Mouse (Mus musculus): ENCODE measurements around the gene Bid. TPM values are rescaled to one million over a fixed set of nuclear protein-coding genes. Genes with fewer than 3 reads are reported as not detected.
"Not testable (repeated sequence)": the region's sequence is repeated elsewhere in the genome, so short reads cannot be mapped to it uniquely, and the experiment has no call there.

Bid gene
- polyA plus RNA-seq, 1 experiment from 2014 or later: 21.1 TPM

DNA sequence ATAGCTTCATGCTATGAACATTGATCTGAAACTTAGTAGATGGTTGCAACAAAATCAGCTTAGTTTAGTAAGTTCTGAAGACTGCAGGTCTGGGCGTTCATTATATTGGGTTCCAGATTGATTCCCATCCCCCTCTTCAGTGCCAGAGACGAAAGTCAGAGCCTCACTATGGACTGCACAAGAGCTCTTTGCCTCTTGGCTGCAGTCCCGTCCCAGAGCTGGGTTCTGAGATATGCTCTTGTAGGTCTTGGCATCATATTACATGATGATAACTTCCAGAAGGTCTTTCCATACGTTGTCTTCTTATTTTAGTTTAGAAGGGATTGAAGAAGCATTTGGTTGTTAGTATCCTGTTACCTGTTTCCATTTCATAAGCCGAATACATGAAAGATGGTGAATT, 37.6 kb downstream of the Bid start:
- Histone ChIP-seq H3K4me2 (replicated peaks; ENCODE audit: low read depth, low read length) (no peak overlapping the region), H3K27ac (ENCODE audit: low read length) (no peak overlapping the region), H3K9ac (replicated peaks; ENCODE audit: low read depth, low read length) (no peak overlapping the region), H3K27me3 (ENCODE audit: control insufficient read depth, insufficient read depth, low read length) (no peaks in the 10 kb centered on the region), H3K36me3 (ENCODE audit: control insufficient read depth, insufficient read depth, low read length) (peaks cover 15% of the 10 kb centered on the region; the same call in 1 of the 2 replicates), H3K4me3 (ENCODE audit: low read depth, low read length) (no peak overlapping the region), H3K9me3 (ENCODE audit: control insufficient read depth, low read depth, low read length) (no peaks in the 10 kb centered on the region), H3K4me1 (ENCODE audit: control insufficient read depth, insufficient read depth, low read length) (no peaks in the 10 kb centered on the region)
- ATAC-seq (ENCODE audit: insufficient number of reproducible peaks, insufficient read depth, low FRiP score, low read depth): no peak
- 66% methylated on average over 5 of the region's 5 CpGs for WGBS

DNA sequence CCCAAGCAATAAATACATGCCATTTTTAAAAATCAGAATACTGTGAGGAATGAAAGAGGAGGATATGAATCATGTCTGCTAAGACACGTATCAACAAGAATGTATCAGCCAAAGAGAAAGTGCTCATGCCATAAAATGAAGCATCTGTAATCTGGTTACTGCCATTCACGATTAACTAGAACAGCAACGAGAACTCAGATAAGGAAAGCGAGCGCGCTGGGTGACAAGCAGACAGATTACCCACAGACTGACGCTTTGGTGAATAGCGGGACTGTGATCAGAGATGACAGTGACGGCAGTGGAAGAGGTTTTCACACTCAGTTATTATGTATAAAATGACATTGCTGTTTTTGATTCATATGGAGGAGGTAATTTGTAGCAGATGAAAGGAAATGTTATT, 42.8 kb downstream of the Bid start:
- Histone ChIP-seq H3K27me3 (ENCODE audit: control insufficient read depth, insufficient read depth, low read length) (no peaks in the 10 kb centered on the region), H3K9me3 (ENCODE audit: control insufficient read depth, low read depth, low read length) (no peaks in the 10 kb centered on the region), H3K9ac (replicated peaks; ENCODE audit: low read depth, low read length) (no peak overlapping the region), H3K4me2 (replicated peaks; ENCODE audit: low read depth, low read length) (no peak overlapping the region), H3K36me3 (ENCODE audit: control insufficient read depth, insufficient read depth, low read length) (peaks cover 12% of the 10 kb centered on the region; the same call in 1 of the 2 replicates), H3K27ac (ENCODE audit: low read length) (no peak overlapping the region), H3K4me1 (ENCODE audit: control insufficient read depth, insufficient read depth, low read length) (no peaks in the 10 kb centered on the region), H3K4me3 (ENCODE audit: low read depth, low read length) (no peak overlapping the region)
- no peak for ATAC-seq (ENCODE audit: insufficient number of reproducible peaks, insufficient read depth, low FRiP score, low read depth)
- WGBS: 50% methylated on average over 9 of the region's 9 CpGs

DNA sequence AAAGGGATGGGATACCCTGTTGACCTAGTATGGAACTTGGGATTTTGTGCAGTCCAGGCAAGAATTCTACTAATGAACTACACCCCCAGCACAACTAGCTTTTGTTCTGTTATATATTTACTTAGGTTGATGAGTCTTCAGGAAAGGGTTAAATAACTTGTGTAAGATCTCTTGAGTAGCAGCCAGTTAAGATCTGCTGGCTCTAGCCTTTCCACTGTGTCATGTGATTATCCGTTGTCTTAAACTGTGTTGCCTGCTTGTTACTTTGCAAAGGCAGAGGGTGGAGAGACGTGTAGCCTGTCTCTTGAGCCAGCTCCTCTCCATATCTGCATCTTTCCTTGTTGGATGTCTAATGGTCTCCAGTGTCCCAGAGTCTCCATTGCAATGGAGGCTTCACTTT, 45.4 kb downstream of the Bid start:
- ATAC-seq (ENCODE audit: insufficient number of reproducible peaks, insufficient read depth, low FRiP score, low read depth): no peak
- H3K9ac ChIP-seq (replicated peaks; ENCODE audit: low read depth, low read length): no peak overlapping the region
- 83% methylated on average over 2 of the region's 2 CpGs for WGBS
- H3K4me1 ChIP-seq (ENCODE audit: control insufficient read depth, insufficient read depth, low read length): no peaks in the 10 kb centered on the region
- no peak overlapping the region for H3K27ac ChIP-seq (ENCODE audit: low read length)
- H3K4me3 ChIP-seq (ENCODE audit: low read depth, low read length): no peak overlapping the region
- H3K36me3 ChIP-seq (ENCODE audit: control insufficient read depth, insufficient read depth, low read length): no peaks in the 10 kb centered on the region; the same call in 1 of the 2 replicates
- no peak overlapping the region for H3K4me2 ChIP-seq (replicated peaks; ENCODE audit: low read depth, low read length)
- H3K27me3 ChIP-seq (ENCODE audit: control insufficient read depth, insufficient read depth, low read length): no peaks in the 10 kb centered on the region
- no peaks in the 10 kb centered on the region for H3K9me3 ChIP-seq (ENCODE audit: control insufficient read depth, low read depth, low read length)

DNA sequence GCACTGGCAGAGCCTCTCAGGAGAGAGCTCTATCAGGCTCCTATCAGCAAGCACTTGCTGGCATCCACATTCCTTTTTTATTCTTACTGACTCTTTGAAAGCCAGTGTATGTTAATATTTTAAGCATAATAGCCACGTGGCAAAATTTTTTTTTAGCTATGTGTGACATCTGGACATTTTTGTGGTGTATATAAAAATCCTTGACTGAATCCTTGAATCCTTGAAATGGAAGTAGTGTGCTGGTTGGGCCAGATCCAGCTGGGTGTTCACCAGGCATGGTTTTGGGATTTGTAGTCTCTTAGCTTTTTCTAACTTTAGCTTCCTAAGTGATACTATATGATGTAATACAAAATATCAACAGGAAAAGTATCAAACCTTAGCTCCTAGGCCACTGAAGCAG, 47.8 kb downstream of the Bid start:
- Histone ChIP-seq H3K9me3 (ENCODE audit: control insufficient read depth, low read depth, low read length) (no peaks in the 10 kb centered on the region), H3K27me3 (ENCODE audit: control insufficient read depth, insufficient read depth, low read length) (no peaks in the 10 kb centered on the region), H3K4me2 (replicated peaks; ENCODE audit: low read depth, low read length) (no peak overlapping the region), H3K9ac (replicated peaks; ENCODE audit: low read depth, low read length) (no peak overlapping the region), H3K27ac (ENCODE audit: low read length) (no peak overlapping the region), H3K4me1 (ENCODE audit: control insufficient read depth, insufficient read depth, low read length) (no peaks in the 10 kb centered on the region), H3K4me3 (ENCODE audit: low read depth, low read length) (no peak overlapping the region), H3K36me3 (ENCODE audit: control insufficient read depth, insufficient read depth, low read length) (peaks cover 5% of the 10 kb centered on the region; the same call in 1 of the 2 replicates)
- WGBS: 52% methylated on average over 1 of the region's 1 CpGs
- ATAC-seq (ENCODE audit: insufficient number of reproducible peaks, insufficient read depth, low FRiP score, low read depth): no peak

DNA sequence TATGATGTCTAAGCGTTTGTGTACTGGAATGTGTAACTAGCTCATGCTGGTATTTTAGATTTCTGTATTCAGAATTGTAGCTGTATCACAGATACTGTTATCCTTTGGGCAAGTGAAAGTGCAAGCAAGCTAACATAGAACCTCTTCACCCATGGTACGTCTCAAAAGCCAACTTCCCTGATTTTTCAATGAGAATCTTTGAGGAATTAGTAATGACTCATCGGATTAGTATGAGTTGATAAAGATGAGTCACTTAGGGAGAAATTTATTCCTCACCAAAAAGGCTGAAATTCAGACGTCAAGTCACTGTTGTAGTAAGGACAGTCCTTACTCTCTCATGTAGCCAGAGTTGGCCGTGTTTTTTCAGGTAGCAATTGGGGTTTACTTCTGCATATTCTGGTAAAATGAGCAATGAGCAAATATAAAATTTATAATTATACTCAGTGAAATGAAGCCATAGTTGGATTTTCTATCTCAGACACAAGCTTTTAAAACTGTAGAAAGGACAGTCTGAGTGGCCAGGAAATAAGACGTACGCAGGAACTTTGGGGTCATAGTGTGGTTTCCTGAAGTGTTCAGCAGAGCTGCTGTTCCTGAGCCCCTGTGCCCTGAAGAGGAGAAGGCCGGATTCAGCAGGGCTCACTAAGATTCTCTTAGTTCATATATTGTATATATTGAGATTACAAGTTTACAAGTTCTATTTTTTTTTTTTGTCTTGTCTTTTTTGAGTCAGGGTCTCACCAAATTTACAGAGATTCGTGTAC, 50.4 kb downstream of the Bid start:
- no peaks in the 10 kb centered on the region for H3K27me3 ChIP-seq (ENCODE audit: control insufficient read depth, insufficient read depth, low read length)
- no peaks in the 10 kb centered on the region for H3K9me3 ChIP-seq (ENCODE audit: control insufficient read depth, low read depth, low read length)
- no peak overlapping the region for H3K9ac ChIP-seq (replicated peaks; ENCODE audit: low read depth, low read length)
- no peak for ATAC-seq (ENCODE audit: insufficient number of reproducible peaks, insufficient read depth, low FRiP score, low read depth)
- no peaks in the 10 kb centered on the region for H3K4me1 ChIP-seq (ENCODE audit: control insufficient read depth, insufficient read depth, low read length)
- H3K36me3 ChIP-seq (ENCODE audit: control insufficient read depth, insufficient read depth, low read length): peaks cover 5% of the 10 kb centered on the region; the same call in 1 of the 2 replicates
- no peak overlapping the region for H3K4me3 ChIP-seq (ENCODE audit: low read depth, low read length)
- 77% methylated on average over 9 of the region's 9 CpGs for WGBS
- H3K4me2 ChIP-seq (replicated peaks; ENCODE audit: low read depth, low read length): no peak overlapping the region
- H3K27ac ChIP-seq (ENCODE audit: low read length): no peak overlapping the region

DNA sequence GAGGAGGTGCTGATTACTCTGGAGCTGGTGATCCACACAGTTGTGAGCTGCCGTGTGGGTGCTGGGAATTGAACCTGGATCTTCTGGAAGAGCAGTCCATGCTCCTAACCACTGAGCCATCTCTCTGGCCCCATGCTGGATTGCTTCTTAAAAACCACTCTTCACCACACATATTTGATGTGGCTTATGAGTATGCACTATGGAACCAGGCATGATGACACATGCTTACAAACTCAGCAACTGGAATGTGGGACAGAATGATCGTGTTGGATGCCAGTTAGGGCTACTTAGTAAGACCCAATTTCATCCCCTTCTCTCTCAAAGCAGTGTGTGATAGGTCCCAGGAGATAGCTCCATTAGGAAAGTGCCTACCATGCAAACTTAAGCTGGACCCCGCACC, 56.6 kb downstream of the Bid start:
- no peaks in the 10 kb centered on the region; the same call in 1 of the 2 replicates for H3K36me3 ChIP-seq (ENCODE audit: control insufficient read depth, insufficient read depth, low read length)
- H3K27me3 ChIP-seq (ENCODE audit: control insufficient read depth, insufficient read depth, low read length): no peaks in the 10 kb centered on the region
- H3K27ac ChIP-seq (ENCODE audit: low read length): no peak overlapping the region
- no peak for ATAC-seq (ENCODE audit: insufficient number of reproducible peaks, insufficient read depth, low FRiP score, low read depth)
- no peaks in the 10 kb centered on the region for H3K4me1 ChIP-seq (ENCODE audit: control insufficient read depth, insufficient read depth, low read length)
- no peak overlapping the region for H3K4me2 ChIP-seq (replicated peaks; ENCODE audit: low read depth, low read length)
- no peak overlapping the region for H3K4me3 ChIP-seq (ENCODE audit: low read depth, low read length)
- no peaks in the 10 kb centered on the region for H3K9me3 ChIP-seq (ENCODE audit: control insufficient read depth, low read depth, low read length)
- WGBS: 93% methylated on average over 3 of the region's 3 CpGs
- no peak overlapping the region for H3K9ac ChIP-seq (replicated peaks; ENCODE audit: low read depth, low read length)

DNA sequence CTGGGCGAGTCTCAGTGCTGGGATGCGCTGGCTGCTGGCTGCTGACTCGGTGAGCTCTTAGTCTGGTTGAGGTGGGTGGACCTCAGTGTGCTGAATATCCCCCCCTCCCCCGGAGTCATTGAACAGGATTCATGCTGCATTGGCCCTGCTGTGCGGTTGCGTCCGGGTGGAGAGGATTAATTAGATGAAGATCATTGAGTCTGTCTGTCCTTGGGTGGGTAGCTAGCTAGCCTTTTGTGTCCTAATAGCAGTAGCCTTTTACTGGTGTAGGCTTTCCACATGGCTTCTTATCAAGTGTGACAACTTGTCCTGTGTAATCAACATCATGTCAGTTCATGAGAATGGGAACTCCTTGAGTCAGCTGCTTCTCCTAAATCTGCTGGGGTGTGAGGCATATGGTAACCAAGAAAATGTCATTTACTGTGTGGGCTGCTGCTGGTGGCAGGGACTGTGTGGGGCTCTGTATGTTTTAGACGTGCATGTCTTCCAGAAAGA, 58.4 kb downstream of the Bid start:
- no peaks in the 10 kb centered on the region for H3K27me3 ChIP-seq (ENCODE audit: control insufficient read depth, insufficient read depth, low read length)
- H3K4me3 ChIP-seq (ENCODE audit: low read depth, low read length): no peak overlapping the region
- no peak for ATAC-seq (ENCODE audit: insufficient number of reproducible peaks, insufficient read depth, low FRiP score, low read depth)
- no peak overlapping the region for H3K9ac ChIP-seq (replicated peaks; ENCODE audit: low read depth, low read length)
- 74% methylated on average over 8 of the region's 8 CpGs for WGBS
- H3K27ac ChIP-seq (ENCODE audit: low read length): no peak overlapping the region
- no peak overlapping the region for H3K4me2 ChIP-seq (replicated peaks; ENCODE audit: low read depth, low read length)
- H3K4me1 ChIP-seq (ENCODE audit: control insufficient read depth, insufficient read depth, low read length): no peaks in the 10 kb centered on the region
- H3K36me3 ChIP-seq (ENCODE audit: control insufficient read depth, insufficient read depth, low read length): no peaks in the 10 kb centered on the region; the same call in none of the 2 replicates
- no peaks in the 10 kb centered on the region for H3K9me3 ChIP-seq (ENCODE audit: control insufficient read depth, low read depth, low read length)

DNA sequence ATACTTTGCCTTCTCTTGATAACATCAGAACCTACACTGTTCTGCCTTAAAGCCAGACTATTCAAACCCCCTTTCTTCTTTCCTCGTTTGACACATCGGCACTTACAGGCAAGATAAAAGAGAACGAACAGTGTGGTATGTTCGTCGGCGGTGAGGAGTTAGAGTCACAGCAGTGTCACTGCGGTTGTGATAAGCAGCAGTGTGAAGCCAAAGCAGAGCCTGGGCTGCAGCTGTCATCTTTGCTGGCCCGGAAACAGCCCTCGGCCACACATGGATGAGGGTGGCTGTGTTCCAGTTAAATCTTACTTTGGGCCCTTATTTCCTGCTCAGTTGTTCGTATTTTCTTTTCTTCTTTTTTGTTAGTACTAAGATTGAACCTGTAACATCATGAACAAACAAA, 62.2 kb downstream of the Bid start:
- peaks cover 5% of the 10 kb centered on the region for H3K36me3 ChIP-seq (ENCODE audit: control insufficient read depth, insufficient read depth, low read length)
- H3K27ac ChIP-seq (ENCODE audit: low read length): no peak overlapping the region
- H3K4me2 ChIP-seq (replicated peaks; ENCODE audit: low read depth, low read length): no peak overlapping the region
- H3K9ac ChIP-seq (replicated peaks; ENCODE audit: low read depth, low read length): no peak overlapping the region
- WGBS: 78% methylated on average over 10 of the region's 10 CpGs
- ATAC-seq (ENCODE audit: insufficient number of reproducible peaks, insufficient read depth, low FRiP score, low read depth): no peak
- no peak overlapping the region for H3K4me3 ChIP-seq (ENCODE audit: low read depth, low read length)
- no peaks in the 10 kb centered on the region for H3K9me3 ChIP-seq (ENCODE audit: control insufficient read depth, low read depth, low read length)
- no peaks in the 10 kb centered on the region for H3K4me1 ChIP-seq (ENCODE audit: control insufficient read depth, insufficient read depth, low read length)
- no peaks in the 10 kb centered on the region for H3K27me3 ChIP-seq (ENCODE audit: control insufficient read depth, insufficient read depth, low read length)

DNA sequence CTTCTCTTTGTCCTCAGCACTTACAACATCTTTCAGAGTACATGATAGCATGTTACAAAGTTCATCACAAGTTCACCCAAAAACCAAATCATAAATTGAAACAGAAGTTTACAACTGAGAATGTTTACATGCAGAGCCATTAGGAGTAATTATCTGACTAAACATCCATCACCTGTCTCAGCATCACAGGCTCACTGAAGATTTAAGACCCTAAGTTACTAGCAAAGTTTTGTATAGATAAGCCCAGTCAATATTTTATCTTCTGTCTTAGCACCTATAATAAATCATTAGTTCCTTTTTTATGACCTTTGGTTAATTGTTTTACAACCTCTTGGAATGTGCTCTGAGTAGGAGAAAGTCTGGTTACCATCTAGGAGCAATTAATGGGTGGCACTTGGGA, 65.9 kb downstream of the Bid start:
- not testable (repeated sequence) for ATAC-seq (ENCODE audit: insufficient number of reproducible peaks, insufficient read depth, low FRiP score, low read depth); H3K36me3 ChIP-seq (ENCODE audit: control insufficient read depth, insufficient read depth, low read length)

More for the DNA sequence above, 65.9 kb downstream of the Bid start:
- H3K4me1 ChIP-seq (ENCODE audit: control insufficient read depth, insufficient read depth, low read length); H3K27me3 ChIP-seq (ENCODE audit: control insufficient read depth, insufficient read depth, low read length); H3K4me2 ChIP-seq (replicated peaks; ENCODE audit: low read depth, low read length); H3K4me3 ChIP-seq (ENCODE audit: low read depth, low read length); H3K9ac ChIP-seq (replicated peaks; ENCODE audit: low read depth, low read length); H3K27ac ChIP-seq (ENCODE audit: low read length); H3K9me3 ChIP-seq (ENCODE audit: control insufficient read depth, low read depth, low read length): not testable (repeated sequence)
